Mouse (Mus musculus): ENCODE results near the gene Derl3.

Derl3 gene

DNA sequence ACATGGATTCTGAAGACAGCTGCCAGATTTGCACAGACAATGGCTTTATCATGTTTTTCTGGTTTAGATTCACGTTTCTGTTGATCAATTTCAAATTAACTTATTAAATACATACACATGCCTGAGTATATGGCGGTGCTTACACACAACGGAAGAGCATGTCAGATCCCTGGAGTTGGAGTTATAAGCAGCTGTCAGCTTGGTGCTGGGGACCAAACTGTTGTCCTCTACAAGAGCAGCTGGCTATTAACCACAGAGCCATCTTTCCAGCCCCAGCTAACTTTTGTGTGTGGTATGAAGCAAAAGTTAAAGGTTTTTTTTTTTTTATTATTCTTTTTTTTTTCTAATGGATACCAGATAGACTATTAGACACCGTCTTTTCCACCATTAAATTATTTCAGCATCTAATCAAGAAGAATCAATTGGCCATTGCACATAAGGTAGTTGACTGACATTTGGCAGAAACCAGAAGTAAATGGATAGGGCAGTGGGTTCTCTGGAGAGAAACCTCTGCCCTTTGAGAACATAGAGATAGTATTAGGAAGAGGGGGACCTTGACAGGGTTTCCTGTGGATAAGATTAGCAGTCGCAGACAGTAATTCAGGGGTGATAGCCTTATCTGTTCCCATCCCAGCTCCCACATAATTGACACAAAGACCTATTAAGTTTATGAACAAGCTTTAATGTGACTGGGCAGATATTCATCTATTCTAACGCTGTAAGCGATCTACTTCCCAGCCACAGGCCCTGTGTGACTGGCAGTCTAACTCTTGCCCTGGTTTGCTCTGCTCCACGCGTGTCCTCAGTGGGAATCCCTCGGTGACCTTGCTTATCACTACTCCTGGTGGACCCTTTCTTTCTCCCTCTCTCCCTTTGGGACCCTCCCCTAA, 20.9 kb upstream of the Derl3 start:
- in situ Hi-C loops (cut with MboI, MseI), result no loop called here

DNA sequence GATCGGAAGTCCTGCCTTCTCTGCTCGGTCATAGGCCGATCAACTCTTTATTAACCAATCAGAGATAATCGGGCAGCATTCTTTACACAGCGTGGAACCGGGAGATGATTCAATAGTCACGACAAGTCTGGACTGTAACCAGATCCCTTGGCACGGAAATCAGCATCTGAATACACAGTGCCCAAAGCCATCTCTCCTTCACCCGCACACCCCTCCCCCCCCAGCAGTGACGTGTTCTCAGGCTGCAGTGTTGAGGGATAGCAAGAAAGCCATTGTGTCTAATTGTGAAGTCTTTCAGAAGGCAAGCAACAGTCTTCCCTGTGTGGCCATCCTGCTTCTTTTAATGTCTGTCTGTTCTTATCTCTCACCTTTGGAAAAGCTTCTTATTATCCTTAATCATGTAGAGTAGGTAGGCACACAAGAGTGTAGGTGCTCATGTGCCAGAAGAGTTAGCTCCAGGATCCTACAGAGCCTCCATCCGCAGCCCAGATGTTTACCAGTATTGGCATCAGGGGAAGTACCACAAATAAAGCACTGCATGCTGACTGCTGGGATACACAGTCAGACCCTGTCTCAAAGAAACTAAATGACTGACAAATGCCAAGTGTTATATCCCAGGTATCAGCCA, 20.2 kb upstream of the Derl3 start:
- in situ Hi-C loops (cut with MboI, MseI), result no loop called here

GRCm38 (mm10) chr10:75873543-75874170, 19.6 kb upstream of the Derl3 start:
- in situ Hi-C loops (cut with MboI, MseI), result no loop called here

DNA sequence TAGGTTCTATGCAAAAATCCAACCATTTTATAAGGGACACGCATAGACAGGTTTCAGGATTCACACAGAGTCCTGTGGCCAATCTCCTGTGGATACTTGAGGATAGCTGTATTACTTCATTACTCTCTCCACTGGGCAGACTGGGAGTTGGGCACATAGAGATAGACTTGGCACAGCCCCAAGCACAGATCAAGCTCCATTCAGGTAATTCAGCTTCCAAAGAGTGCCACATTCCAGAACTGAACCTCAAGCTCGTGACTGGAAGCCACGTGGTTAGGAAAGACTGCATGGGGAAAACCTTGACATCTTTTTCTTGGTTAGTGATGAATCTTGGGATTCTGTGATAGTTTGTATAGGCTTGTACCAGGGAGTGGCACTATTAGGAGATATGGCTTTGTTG, 14.4 kb upstream of the Derl3 start:
- in situ Hi-C loops (cut with MboI, MseI), result no loop called here

- in situ Hi-C loops (cut with MboI, MseI), result no loop called here
These were observed 12.9 kb upstream of the Derl3 start for GRCm38 (mm10) chr10:75880351-75880750.

- in situ Hi-C loops (cut with MboI, MseI), result no loop called here
These were observed 12.2 kb upstream of the Derl3 start for GRCm38 (mm10) chr10:75880771-75881577.

DNA sequence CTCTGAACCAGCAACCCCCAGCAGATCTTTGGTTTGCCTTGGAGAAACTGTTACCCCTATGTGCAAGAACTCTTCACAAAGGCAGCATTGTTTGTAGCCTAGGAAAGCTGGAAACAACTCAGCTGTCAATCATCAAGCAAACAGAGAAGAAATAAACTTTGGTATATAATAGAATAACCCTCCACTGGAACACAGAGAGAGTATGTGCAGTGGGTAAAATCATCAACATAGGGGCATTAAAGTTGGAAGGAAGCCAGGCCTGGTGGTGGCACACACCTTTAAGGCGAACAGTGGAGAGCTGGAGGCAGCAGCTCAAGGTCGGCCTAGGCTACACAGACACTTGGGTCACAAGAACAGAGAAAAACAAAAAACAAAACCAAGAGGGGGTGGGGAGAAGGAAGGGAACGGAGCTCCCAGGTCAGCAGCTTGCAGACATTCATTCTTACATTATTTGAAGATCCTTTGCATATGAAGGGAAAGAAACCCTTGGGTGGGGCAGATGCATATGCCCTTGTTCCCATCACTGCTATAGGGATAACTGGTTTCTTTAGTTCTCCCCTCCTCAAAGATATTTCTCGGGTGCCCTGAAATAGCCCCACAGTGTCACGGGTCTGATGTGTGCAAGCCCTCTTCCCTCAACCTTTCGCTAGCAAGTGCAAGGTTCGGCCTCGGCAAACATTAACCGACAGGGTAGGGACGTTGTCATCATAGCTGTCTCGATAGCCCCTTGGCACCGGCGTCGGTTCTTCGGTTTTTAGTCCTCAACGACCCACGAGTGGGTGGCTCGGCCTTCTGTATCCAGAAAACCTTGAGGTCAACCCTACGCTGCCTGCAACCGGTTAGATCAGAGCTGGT, 11.4 kb upstream of the Derl3 start:
- in situ Hi-C loops (cut with MboI, MseI), result no loop called here

GRCm38 (mm10) chr10:75882433-75883231, 10.6 kb upstream of the Derl3 start:
- in situ Hi-C loops (cut with MboI, MseI), result no loop called here

DNA sequence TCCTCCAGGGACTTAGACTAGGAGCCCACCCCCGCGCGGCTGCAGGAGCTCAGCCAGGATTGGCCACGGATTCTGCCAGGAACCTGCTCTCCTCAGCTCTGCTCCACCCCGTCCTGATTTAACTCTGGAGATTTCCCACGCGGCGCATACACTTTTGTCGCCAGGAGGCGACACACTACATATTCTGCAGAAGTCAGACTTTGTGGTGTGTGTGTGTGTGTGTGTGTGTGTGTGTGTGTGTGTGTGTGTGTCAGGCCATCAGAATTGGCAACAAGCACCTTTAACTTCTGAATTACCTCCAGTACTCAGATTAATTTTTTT, 10.0 kb upstream of the Derl3 start:
- in situ Hi-C loops (cut with MboI, MseI), result no loop called here

GRCm38 (mm10) chr10:75884742-75885141, 8.5 kb upstream of the Derl3 start:
- in situ Hi-C loops (cut with MboI, MseI), result loop anchor here (5.0 kb wide), 1 partner anchor 68 kb away; the partner anchor contains the start of gene Gm5134 (in 2 of the 2)

DNA sequence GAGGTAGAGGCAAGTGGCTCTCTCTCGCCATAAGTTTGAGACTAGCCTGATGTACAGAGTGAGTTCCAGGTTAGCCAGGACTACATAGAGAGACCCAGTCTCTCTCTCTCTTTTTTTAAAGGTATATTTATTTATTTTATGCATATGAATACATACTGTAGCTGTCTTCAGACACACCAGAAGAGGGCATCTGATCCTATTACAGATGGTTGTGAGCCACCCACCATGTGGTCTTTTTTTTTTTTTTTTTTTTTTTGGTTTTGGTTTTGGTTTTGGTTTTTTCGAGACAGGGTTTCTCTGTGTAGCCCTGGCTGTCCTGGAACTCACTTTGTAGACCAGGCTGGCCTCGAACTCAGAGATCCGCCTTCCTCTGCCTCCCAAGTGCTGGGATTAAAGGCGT, 5.7 kb upstream of the Derl3 start:
- in situ Hi-C loops (cut with MboI, MseI), result loop anchor here (5.0 kb wide), 1 partner anchor 65 kb away; the partner anchor contains the start of gene Gm5134 (in 2 of the 2)

DNA sequence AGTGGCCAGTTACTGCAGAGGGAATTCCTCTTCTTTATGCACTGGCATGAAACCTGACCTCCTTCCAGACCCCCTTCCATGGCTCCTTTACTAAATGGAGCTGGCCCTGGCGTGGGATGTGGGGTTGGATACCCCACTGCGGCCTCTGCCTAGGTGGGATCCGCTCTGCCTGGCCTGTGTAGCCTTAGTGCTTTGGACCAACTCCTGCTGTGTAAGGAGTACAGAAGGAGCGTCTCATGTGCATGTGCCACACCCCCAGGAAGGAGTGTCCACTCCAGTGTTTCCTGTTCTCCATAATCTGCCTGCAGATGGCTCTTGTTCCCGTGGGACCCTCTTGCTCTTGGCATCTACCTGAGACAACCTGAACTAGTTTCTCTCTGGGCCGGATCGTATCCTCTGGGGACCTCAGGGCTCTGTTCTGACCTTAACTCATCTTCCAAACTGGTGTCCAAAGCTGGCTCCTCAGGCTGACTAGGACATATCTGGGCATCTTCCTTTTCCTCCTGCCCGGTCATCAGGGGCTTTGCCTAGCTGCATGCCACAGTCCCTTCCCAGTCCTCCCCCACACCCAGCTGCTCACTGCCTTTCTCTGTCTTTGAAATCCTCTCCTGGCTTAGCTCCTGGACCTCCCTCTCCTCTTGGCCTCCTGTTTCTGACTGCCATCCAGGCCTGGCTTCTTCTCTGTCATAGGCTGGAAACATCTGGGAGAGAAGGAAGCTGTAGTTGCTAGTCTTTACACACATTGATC, 3.6 kb upstream of the Derl3 start:
- in situ Hi-C loops (cut with MboI, MseI), result loop anchor here (5.0 kb wide), 1 partner anchor 63 kb away; the partner anchor contains the start of gene Gm5134 (in 2 of the 2)

DNA sequence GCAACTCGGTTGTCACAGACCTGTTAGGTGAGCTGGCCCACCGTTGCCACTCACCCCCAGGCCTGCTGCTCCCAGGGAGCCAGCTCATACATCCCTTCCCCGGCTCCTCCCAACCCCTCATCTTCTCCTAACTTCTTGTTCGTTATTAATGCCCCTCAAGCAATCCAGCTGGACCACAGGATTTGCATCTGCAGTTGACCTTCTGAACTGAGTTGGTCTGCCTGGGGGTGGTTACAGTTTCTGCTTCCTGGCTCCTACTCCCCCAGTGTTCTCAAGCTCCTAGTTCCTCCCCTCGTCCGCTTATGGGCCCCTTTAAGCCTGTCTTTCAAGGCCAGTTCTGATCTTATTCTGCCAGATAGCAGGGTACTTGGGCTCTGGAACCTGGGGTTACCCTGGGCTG, 1.4 kb downstream of the Derl3 start:
- in situ Hi-C loops (cut with MboI, MseI), result no loop called here

- in situ Hi-C loops (cut with MboI, MseI), result no loop called here
These were observed 2.5 kb downstream of the Derl3 start for GRCm38 (mm10) chr10:75895730-75896129.

GRCm38 (mm10) chr10:75896208-75896607, 3.0 kb downstream of the Derl3 start:
- in situ Hi-C loops (cut with MboI, MseI), result no loop called here

GRCm38 (mm10) chr10:75897373-75897772, 4.2 kb downstream of the Derl3 start:
- in situ Hi-C loops (cut with MboI, MseI), result no loop called here

- in situ Hi-C loops (cut with MboI, MseI), result no loop called here
These were observed 4.9 kb downstream of the Derl3 start for GRCm38 (mm10) chr10:75898039-75898564.

GRCm38 (mm10) chr10:75898846-75899245, 5.6 kb downstream of the Derl3 start:
- in situ Hi-C loops (cut with MboI, MseI), result no loop called here

DNA sequence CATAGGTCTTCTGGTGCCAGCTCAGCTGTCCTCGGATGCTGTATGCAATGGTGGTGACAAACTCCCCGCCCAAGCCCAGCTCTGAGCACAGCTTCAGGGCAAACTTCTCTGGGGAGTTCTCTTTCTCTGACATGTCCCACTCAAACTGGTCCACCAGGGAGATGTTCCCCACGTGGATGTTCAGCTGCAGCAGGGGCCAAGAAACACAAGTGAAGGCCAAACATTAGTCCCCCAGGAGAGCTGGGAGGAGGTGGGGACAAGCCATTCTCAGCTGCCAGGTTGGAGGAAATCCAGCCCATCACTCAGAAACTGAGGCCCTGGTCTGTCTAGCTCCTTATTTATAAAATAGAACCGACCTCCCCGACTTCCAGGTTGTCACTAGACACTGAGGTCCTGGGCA, 11.2 kb downstream of the Derl3 start:
- in situ Hi-C loops (cut with MboI, MseI), result no loop called here

Data from T-helper 17 cell (primary cell).